Mouse (Mus musculus) olfactory bulb, adult 2 months (tissue): Measurements from ENCODE around the gene Osbp2.

Experiments used
- CTCF ChIP-seq: fragments of 200-500 bp; IDR thresholded peaks from 2 replicates; pipeline ENCODE4 v1.5.1; 2012; ENCODE audit warnings: low read depth, mild to moderate bottlenecking, low read length, moderate library complexity; ENCODE audit not compliant: insufficient read depth
- POLR2A ChIP-seq: fragments of 200-500 bp; IDR thresholded peaks from 2 replicates; pipeline ENCODE4 v1.6.1; 2012; ENCODE audit warnings: mild to moderate bottlenecking, low read depth, low read length, moderate library complexity; ENCODE audit not compliant: insufficient read depth

DNA sequence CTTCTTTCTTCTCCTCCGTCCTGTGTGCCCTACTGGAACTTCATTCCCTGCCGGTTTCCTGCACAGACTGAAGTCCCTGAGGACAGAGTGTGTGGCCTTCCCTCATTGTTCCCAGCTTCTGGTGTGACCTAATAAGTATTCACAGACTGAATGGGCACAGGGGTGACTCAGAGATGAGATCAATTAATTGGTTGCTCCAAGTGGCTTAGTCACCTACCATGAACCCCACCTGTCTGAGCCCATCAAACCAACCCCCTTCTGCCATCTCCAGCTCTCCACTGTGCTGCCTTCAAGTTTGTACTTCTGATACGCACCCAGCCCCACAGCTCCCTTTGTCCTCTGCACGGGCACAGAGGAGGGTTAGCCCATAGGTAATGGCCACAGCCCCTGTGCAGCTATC, 99.4 kb downstream of the Osbp2 start:
- TF ChIP-seq CTCF, result no peak
- TF ChIP-seq POLR2A, result no peak
